Mouse (Mus musculus): ENCODE results near the gene Baat.

GRCm38 (mm10) chr4:49451848-49452551, 54.4 kb downstream of the Baat start:
- TF ChIP-seq POLR2A (IDR thresholded peaks at IDR 0.05; ENCODE audit: borderline replicate concordance, low read depth, low read length) (no peak), CTCF (IDR thresholded peaks at IDR 0.05; ENCODE audit: low read depth, low read length) (no peak)
